Mouse (Mus musculus) lung, postnatal 0 days (tissue): ENCODE results near the gene Dchs1.

Experiments
- CTCF ChIP-seq: IDR thresholded peaks from 2 replicates; pipeline ENCODE4 v1.5.1; 2016; ENCODE audit warnings: antibody characterized with exemption, mild to moderate bottlenecking
- EP300 ChIP-seq: IDR thresholded peaks from 2 replicates; pipeline ENCODE4 v1.6.1; 2016; ENCODE audit warnings: antibody characterized with exemption, mild to moderate bottlenecking, control low read depth

- no peak for TF ChIP-seq CTCF
- TF ChIP-seq EP300: no peak
Observed at GRCm38 (mm10) chr7:105777316-105777715, 10.1 kb downstream of the Dchs1 start.
